Mouse (Mus musculus) splenic B cell, adult 2 months (primary cell): ENCODE results near the gene Bahcc1.
A peak's percentile ranks its signal among the peaks of the same experiment; 100 is the strongest.

Experiments used
- DNase-seq: peaks from one replicate; pipeline ENCODE4 v3.0.0-alpha.2; 2011; ENCODE audit warnings: low read depth, low spot score
- H3K27me3 ChIP-seq: 2 replicates; pipeline ENCODE4 v1.6.1; 2012; ENCODE audit warnings: mild to moderate bottlenecking, low read length, moderate library complexity, mixed read lengths; ENCODE audit not compliant: control insufficient read depth, poor library complexity, insufficient read depth, severe bottlenecking
- H3K36me3 ChIP-seq: 2 replicates; pipeline ENCODE4 v1.6.1; 2012; ENCODE audit warnings: mild to moderate bottlenecking, low read length, moderate library complexity, mixed read lengths; ENCODE audit not compliant: control insufficient read depth, poor library complexity, insufficient read depth, severe bottlenecking

Gene Bahcc1

GRCm38 (mm10) chr11:120296305-120297144 is 63.8 kb downstream of the Bahcc1 start:
- DNase-seq, result no peak
- Histone ChIP-seq H3K36me3 (no peaks in the 10 kb centered on the region), H3K27me3 (no peaks in the 10 kb centered on the region)

GRCm38 (mm10) chr11:120297767-120298166 is 65.0 kb downstream of the Bahcc1 start:
- Histone ChIP-seq H3K27me3 (no peaks in the 10 kb centered on the region), H3K36me3 (no peaks in the 10 kb centered on the region)
- DNase-seq, result no peak

GRCm38 (mm10) chr11:120298441-120299141 is 65.8 kb downstream of the Bahcc1 start:
- no peaks in the 10 kb centered on the region for H3K27me3 ChIP-seq
- no peaks in the 10 kb centered on the region for H3K36me3 ChIP-seq
- DNase-seq, result no peak

DNA sequence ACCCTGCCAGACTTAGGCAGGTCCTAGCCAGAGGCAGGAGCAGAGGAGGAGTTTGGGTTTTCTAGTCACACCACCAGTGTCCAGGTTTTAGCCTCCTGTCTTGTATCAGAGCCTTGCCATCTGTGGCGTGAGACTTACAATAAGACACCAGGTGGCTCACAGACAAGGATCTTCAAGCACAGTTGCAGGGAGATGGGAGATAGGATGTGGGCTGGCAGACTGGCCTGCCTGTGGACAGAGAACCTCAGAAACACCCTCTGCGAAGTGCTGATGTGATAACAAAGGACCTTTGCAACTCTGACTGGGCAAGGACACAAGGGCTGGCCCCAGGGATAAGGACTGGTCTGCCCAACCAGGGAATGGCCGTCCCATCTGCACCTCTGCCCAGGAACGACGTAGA is 66.7 kb downstream of the Bahcc1 start:
- no peaks in the 10 kb centered on the region for H3K27me3 ChIP-seq
- no peaks in the 10 kb centered on the region for H3K36me3 ChIP-seq
- DNase-seq, result no peak

DNA sequence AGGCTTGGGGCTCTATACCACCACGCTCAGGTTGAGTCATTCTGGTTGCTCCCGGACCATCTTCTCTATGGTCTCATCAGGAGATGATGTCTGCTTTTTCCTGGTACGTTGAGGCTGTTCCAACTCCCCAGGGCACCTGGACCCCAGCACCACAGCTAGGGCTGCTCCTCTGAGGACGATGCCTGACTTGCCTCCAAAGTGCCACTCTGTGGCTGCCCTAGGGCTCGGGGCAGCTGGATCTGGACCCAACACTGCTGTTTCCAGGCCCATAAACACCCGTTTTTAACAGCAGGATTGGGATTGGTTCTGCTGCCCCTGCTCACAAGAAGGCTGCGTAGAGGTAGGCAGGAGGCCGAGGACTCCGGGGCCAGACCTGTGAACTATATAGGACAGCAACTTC is 70.4 kb downstream of the Bahcc1 start:
- no peak for DNase-seq
- Histone ChIP-seq H3K27me3 (no peaks in the 10 kb centered on the region), H3K36me3 (no peaks in the 10 kb centered on the region)

- DNase-seq, result no peak
These were observed 71.0 kb downstream of the Bahcc1 start for GRCm38 (mm10) chr11:120303559-120304349.

GRCm38 (mm10) chr11:120304350-120304694 is 71.6 kb downstream of the Bahcc1 start:
- H3K27me3 ChIP-seq, result no peaks in the 10 kb centered on the region
- no peaks in the 10 kb centered on the region for H3K36me3 ChIP-seq
- no peak for DNase-seq

More at GRCm38 (mm10) chr11:120303559-120304349, 71.0 kb downstream of the Bahcc1 start:
- H3K36me3 ChIP-seq, result no peaks in the 10 kb centered on the region
- no peaks in the 10 kb centered on the region for H3K27me3 ChIP-seq

- Histone ChIP-seq H3K27me3 (no peaks in the 10 kb centered on the region), H3K36me3 (no peaks in the 10 kb centered on the region)
- DNase-seq, result peak; percentile 97
These were observed 72.3 kb downstream of the Bahcc1 start for GRCm38 (mm10) chr11:120304886-120305534.

DNA sequence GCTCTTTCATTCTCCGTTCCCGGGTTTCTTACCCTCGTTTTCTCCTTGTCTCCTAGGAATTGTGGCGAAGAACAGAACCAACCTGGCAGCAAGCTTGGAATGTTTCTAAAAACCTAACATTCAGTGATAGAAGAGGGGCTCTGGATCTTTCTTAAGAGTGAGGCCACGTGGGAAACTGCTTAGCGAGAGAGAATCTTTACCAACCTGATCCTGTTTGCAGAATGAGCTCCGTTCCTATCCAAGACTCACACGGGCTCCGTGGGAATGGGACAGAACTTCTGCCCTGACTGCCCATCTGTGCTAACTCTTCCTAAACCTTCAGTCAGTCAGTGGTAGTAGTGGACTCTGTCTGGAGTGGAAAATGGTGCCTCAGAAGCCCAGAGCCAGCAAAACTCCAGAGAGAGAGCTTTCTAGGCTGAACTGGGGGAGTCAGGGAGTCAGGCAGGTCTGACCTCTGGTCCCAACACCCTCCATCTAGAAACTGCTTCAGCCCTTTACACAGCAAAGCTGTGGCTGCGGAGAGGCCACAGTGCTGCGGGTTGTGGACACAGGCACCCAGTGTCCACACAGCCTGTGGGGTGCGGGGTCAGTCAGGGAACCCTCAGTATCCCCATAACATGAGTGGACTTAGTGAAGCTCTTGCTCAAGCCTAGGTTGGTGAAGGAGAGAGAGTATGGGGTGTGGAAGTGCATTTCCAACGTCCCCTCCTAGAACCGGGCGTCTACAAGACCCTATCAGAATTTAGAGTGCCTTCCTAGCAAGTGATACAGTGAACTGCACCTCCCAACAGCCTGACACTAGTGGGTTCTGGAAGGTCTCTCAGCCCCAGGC is 73.0 kb downstream of the Bahcc1 start:
- DNase-seq, result no peak
- no peaks in the 10 kb centered on the region for H3K36me3 ChIP-seq

GRCm38 (mm10) chr11:120306366-120307131 is 73.8 kb downstream of the Bahcc1 start:
- no peak for DNase-seq
- H3K27me3 ChIP-seq, result no peaks in the 10 kb centered on the region
- no peaks in the 10 kb centered on the region for H3K36me3 ChIP-seq

More for the DNA sequence above, 73.0 kb downstream of the Bahcc1 start:
- H3K27me3 ChIP-seq, result no peaks in the 10 kb centered on the region

DNA sequence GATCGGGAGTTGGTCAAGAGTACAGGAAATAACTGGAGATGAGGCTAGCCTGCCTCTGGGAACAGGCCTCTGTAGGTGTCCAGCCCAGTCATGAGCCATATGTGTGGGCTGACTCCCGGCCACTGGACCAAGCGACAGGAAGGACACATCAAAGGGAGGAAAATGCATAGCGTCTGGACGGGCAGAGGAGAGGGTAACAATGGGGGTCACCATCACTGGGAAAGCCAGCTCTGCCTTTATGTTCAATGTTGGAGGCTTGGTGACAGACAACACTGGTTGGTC is 74.3 kb downstream of the Bahcc1 start:
- DNase-seq, result no peak
- Histone ChIP-seq H3K36me3 (no peaks in the 10 kb centered on the region), H3K27me3 (no peaks in the 10 kb centered on the region)

GRCm38 (mm10) chr11:120307566-120308430 is 75.1 kb downstream of the Bahcc1 start:
- Histone ChIP-seq H3K36me3 (no peaks in the 10 kb centered on the region), H3K27me3 (no peaks in the 10 kb centered on the region)
- peak; percentile 88 for DNase-seq
